Mouse (Mus musculus): ENCODE data around the gene Trabd2b.

GRCm38 (mm10) chr4:114365000-114365399 lies 41.5 kb upstream of the Trabd2b start:
- TF ChIP-seq POLR2A (IDR thresholded peaks at IDR 0.05; ENCODE audit: borderline replicate concordance, extremely low read depth, low read depth, low read length): no peak
- TF ChIP-seq CTCF (IDR thresholded peaks at IDR 0.05; ENCODE audit: insufficient read depth, low read length): no peak
